Mouse (Mus musculus) bone marrow, adult 2 months (tissue): ENCODE data around the gene C5ar1. TPM values are rescaled to one million over a fixed set of nuclear protein-coding genes. Genes with fewer than 3 reads are reported as not detected.

ENCODE experiments used
- H3K27ac ChIP-seq: fragments of 200-500 bp; 2 replicates; pipeline ENCODE4 v1.5.1; 2012; ENCODE audit warnings: low read depth, mild to moderate bottlenecking, control low read depth, inconsistent platforms, low read length; ENCODE audit not compliant: control insufficient read depth, poor library complexity, insufficient read depth
- H3K4me1 ChIP-seq: fragments of 200-500 bp; 2 replicates; pipeline ENCODE4 v1.6.1; 2011; ENCODE audit warnings: low read length; ENCODE audit not compliant: control insufficient read depth, insufficient read depth
- H3K4me3 ChIP-seq: fragments of 200-500 bp; replicated peaks from 2 replicates; pipeline ENCODE3; 2011; ENCODE audit warnings: mild to moderate bottlenecking, low read depth, low read length, control low read depth; ENCODE audit not compliant: control insufficient read depth
- CTCF ChIP-seq: fragments of 200-500 bp; IDR thresholded peaks from 2 replicates; pipeline ENCODE4 v1.5.1; 2011; ENCODE audit warnings: low read length, control low read depth; ENCODE audit not compliant: control insufficient read depth, insufficient read depth
- POLR2A ChIP-seq: fragments of 200-500 bp; IDR thresholded peaks from 2 replicates; pipeline ENCODE4 v1.6.1; 2011; ENCODE audit warnings: low read depth, mild to moderate bottlenecking, control low read depth, low read length, borderline replicate concordance; ENCODE audit not compliant: control insufficient read depth
- WGBS: fragments of 180-500 bp; shearing (Covaris S2); methylation state at CpG from one replicate; pipeline ENCODE4 v1.1.7; 2018; 5-methylcytosine and 5-hydroxymethylcytosine counted together
- polyA plus RNA-seq: library from polyadenylated mRNA; stranded (reverse); fragments of >200 nt; gene quantifications from 2 replicates; pipeline ENCODE4 v1.2.4, GENCODE M21; 2011; ENCODE audit warnings: low replicate concordance; ENCODE audit not compliant: missing spikeins, insufficient read depth, insufficient read length

Gene C5ar1
- polyA plus RNA-seq, 1 experiment = 17.2 TPM

GRCm38 (mm10) chr7:16245958-16246357, 13.4 kb downstream of the C5ar1 start:
- no peak overlapping the region for H3K4me3 ChIP-seq
- no peak for TF ChIP-seq CTCF
- TF ChIP-seq POLR2A = no peak
- no peak overlapping the region for H3K27ac ChIP-seq
- 0% methylated on average over 1 of the region's 4 CpGs for WGBS
- H3K4me1 ChIP-seq = peaks cover 13% of the 10 kb centered on the region

- WGBS = 28% methylated on average over 5 of the region's 5 CpGs
- TF ChIP-seq POLR2A (no peak), CTCF (no peak)
- peak within 1 kb of the TSS; percentile 46 for H3K4me3 ChIP-seq
- peak within 1 kb of the TSS; percentile 80 for H3K27ac ChIP-seq
- peaks cover 17% of the 10 kb centered on the region for H3K4me1 ChIP-seq
Observed at GRCm38 (mm10) chr7:16244067-16244466, 15.3 kb downstream of the C5ar1 start, which contains the start of gene C5ar2. Gene C5ar2 (minus strand): TSS chr7:16244154.

DNA sequence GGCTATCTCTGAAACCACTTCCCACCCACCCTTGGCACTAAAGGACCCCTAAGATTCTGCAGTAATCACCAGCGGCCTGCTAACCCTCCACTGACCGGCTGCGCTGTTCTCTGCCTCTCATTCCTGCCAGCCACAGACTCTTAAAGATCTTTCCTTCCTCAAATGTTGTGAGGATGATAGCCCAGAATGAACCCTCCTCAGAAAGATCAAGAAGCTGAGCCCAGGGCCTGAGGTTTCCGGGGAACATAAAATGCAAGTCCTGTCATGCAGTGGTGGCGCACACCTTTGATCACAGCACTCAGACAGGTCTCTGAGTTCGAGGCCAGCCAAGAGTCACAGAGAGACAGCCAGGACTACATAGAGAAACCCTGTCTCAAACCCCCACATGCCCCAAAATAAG, 17.1 kb downstream of the C5ar1 start:
- H3K27ac ChIP-seq = peak overlapping the region; percentile 80
- WGBS = 18% methylated on average over 6 of the region's 6 CpGs
- peak overlapping the region; percentile 46 for H3K4me3 ChIP-seq
- TF ChIP-seq POLR2A = no peak
- TF ChIP-seq CTCF = no peak
- H3K4me1 ChIP-seq = peaks cover 14% of the 10 kb centered on the region

DNA sequence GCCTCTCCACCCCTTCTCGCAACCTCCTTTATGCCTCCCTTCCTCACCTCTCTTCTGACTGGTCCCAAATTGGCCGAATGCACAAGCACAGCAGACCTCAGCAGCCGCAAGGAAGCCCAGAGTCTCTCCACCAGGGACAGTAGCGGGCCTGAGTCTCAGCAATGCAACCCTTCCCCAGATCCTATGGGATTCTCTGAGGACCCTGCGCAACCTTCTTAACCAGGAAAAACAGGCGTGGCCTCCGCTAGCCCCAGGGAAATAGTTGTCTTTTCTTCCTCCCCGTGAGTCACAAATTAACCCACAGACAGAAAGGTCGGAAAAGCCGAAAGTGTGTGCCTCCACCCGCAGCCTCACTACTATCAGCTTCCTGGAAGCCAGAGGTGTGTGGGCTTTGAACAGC, 17.6 kb downstream of the C5ar1 start:
- Histone ChIP-seq H3K4me1 (peaks cover 13% of the 10 kb centered on the region), H3K27ac (peak overlapping the region; percentile 80), H3K4me3 (peak overlapping the region; percentile 46)
- WGBS = 28% methylated on average over 11 of the region's 11 CpGs
- TF ChIP-seq POLR2A (no peak), CTCF (peak; percentile 22; the same call in 1 of the 2 replicates)

GRCm38 (mm10) chr7:16240978-16241303, 18.4 kb downstream of the C5ar1 start:
- H3K4me1 ChIP-seq = peaks cover 13% of the 10 kb centered on the region
- peak overlapping the region; percentile 77; the same call in 1 of the 2 replicates for H3K27ac ChIP-seq
- 61% methylated on average over 1 of the region's 1 CpGs for WGBS
- no peak overlapping the region for H3K4me3 ChIP-seq
- no peak for TF ChIP-seq CTCF
- TF ChIP-seq POLR2A = no peak

DNA sequence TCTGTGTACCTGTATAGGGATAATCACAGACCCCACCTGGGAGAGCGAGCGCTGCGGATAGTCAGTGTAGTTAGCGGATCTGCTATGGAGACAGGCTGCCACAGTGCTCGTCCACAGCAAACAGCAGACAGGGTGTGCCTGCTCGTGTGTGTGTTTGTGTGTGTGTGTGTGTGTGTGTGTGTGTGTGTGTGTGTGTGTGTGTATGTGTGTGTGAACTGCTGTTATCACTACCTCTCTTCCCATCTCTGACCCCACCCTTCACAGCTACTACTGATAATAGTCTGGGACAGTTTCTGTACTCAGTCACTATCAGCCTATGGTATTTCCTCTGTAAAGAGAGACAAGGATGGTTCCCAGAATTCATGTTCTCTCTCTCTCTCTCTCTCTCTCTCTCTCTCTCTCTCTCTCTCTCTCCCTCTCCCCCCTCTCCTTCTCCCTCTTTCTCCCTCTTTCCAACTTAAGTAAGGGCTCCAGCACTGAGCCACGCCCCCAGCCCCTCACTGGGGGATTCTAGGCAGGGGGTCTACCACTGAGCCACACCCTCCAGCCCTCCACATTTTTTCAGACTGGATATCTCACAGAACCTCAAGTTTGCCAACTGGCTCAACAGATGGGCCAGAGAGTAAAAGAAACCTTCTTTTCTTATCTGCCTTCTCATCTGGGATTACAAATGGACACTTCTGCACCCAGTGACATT, 18.9 kb downstream of the C5ar1 start:
- Histone ChIP-seq H3K4me1 (peaks cover 12% of the 10 kb centered on the region), H3K27ac (peak overlapping the region; percentile 77), H3K4me3 (peak overlapping the region; percentile 48)
- no peak for TF ChIP-seq POLR2A
- 0 out of 2 replicates have a peak, but pooled peaks have one; percentile 8 for TF ChIP-seq CTCF
- 49% methylated on average over 7 of the region's 7 CpGs for WGBS

DNA sequence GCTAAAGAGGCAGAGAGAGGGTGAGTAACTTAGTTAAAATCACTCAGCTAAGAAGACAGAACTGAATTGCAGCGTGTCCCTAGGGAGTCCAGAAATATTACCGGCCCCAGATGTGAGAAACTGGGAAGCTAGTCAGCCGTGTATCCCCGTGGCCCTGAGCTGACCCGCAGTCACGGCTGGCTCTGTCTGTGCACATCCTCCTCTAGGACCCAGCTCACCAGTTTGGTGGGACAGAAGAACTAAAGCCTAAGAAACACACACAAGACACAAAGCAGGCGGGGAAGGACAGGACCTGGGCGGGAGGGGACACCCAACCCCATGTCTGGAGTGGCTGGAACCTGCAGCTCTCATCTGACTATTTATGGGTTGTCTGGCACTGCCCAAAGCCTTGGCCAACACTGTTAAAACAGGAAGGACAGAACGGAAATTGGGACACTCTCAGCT, 19.8 kb downstream of the C5ar1 start:
- peaks cover 12% of the 10 kb centered on the region for H3K4me1 ChIP-seq
- H3K27ac ChIP-seq = peak overlapping the region; percentile 77
- peak; percentile 65; the same call in 1 of the 2 replicates for TF ChIP-seq POLR2A
- 0 out of 2 replicates have a peak, but pooled peaks have one; percentile 9 for TF ChIP-seq CTCF
- peak overlapping the region; percentile 78 for H3K4me3 ChIP-seq
- WGBS = 10% methylated on average over 9 of the region's 9 CpGs

- Histone ChIP-seq H3K4me1 (no peaks in the 10 kb centered on the region), H3K27ac (no peak overlapping the region)
- WGBS = 64% methylated on average over 5 of the region's 5 CpGs
Observed at GRCm38 (mm10) chr7:16229869-16230268, 29.5 kb downstream of the C5ar1 start.

More at GRCm38 (mm10) chr7:16229869-16230268, 29.5 kb downstream of the C5ar1 start:
- no peak overlapping the region for H3K4me3 ChIP-seq
- TF ChIP-seq CTCF = no peak
- no peak for TF ChIP-seq POLR2A
